Mouse (Mus musculus): ENCODE results near the gene Slc4a5.

The Slc4a5 gene

DNA sequence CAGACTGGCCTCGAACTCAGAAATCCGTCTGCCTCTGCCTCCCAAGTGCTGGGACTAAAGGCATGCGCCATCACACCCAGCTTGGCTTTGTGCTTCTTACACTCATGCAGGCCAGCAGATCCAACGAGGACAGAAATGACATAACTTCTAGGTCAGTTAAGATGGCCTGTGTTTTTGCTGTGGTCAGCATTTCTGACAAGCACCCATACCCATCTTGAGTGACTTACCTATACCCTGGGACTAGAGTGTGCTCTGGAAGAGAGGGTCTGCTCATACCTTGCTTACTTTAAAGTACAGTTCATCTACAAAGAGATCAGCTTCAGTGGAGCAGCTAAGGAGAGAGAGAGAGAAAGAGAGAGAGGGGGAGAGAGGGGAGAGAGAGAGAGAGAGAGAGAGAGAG is 13.7 kb downstream of the Slc4a5 start:
- DNase-seq (ENCODE audit: low spot score) = no peak

DNA sequence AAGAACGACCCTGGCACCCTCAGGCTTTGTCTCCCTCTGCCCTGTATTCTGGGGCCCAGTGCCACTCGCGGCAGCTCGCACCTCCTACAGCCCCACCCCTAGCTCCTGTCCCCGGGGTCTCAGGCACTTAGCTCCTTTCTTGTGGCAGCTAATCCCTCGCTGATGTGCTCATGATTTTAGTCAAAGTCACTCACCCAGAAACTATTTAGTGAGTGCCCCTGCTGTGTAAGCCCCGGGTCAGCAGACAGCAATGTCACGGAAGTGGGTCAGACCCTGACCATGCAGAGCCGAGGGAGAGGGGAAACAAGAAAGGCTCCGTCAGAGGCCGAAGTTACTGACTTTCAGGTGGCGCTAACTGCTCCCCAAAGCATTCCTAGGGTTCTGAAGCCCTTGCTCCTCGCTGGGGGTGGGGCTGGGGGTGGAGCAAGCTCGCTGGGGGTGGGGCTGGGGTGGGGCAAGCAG is 14.7 kb downstream of the Slc4a5 start:
- no peak for DNase-seq (ENCODE audit: low spot score)

DNA sequence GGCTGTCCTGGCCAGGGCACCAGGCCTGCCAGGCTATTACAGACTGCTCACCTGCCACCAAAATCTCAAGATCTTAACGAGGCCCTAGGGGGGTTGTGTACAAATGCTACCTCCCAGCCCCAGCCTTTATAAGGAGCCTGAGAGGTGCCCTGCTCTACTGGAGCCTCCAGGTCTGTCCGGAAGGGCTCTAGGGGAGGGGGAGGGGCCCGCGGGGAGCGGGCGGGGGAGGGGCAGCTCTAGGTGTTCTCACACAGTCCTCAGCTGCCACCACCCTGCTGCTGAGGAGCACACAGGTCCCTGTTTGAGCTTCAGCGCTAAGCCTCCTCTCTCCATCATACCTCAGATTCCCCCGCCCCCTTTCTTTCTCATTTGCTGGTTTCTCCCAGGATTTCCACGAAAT is 17.5 kb downstream of the Slc4a5 start:
- DNase-seq (ENCODE audit: low spot score) = no peak

DNA sequence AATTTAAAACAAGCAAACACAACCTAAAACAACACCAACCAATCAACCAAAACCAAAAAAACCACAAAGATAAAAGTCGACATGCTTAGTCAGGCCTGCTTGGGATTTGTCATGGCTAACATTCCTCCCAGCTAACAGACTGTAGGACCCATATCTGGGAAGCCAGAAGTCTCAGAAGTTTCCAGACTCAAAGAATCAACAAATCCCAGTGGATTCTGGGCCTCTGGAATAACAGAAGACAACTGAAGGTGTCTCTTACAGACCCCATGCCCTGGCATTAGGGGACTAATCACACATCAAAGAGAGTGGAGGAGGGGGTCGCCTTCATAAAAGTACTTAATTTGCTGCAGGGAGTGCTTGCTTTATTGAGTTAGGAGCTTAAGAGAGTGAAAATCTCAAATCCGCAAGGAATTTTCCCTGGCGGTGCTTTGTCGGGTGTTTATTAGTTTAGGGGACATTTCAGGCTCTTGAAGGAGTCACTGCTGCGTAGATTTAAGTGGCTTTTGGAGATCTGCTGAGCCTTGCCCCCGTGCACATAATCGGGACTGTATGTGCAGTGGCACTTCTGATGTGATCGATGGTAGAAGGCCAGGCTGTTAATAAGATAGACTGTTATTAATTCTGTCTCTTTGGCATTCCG is 24.9 kb downstream of the Slc4a5 start:
- no peak for DNase-seq (ENCODE audit: low spot score)

DNA sequence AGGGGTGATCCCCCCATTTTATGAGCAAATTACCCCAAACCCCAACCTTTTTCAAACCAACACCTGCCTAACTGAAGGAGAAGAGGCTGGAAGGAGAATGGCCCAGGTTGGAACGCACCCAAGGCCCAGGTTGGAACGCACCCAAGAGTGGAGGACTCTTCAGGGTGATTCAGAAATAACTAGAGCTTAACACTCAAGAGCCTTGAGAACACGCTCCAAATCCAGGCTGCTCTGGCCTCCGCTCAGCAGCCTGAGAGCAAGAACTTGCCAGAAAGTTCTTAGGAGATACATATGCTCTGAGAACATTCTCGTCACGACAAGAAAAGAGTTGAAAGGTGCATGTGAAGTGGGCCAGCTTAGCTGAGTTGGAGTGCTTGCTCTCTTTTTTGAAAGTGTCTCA is 25.5 kb downstream of the Slc4a5 start:
- DNase-seq (ENCODE audit: low spot score) = peak; percentile 88

DNA sequence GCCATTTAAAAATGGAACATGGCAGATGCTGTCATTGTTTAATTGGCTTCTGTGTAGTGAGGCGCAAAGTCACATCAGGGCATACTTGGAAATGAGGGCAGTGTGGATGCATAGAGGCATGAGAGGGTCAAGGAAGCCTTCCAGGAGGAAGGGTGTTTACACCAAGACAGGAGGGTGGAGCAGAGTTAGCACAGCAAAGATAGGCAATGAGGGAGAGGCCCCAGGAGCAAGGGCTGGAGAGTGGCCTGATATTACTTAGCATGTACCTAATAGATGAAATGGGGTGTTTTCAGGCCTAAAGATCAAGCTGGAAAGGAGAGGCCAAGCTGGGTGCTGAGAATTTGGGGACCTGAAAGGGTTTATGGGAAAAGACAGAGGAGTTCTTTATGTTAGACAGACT is 26.4 kb downstream of the Slc4a5 start:
- DNase-seq (ENCODE audit: low spot score) = no peak

DNA sequence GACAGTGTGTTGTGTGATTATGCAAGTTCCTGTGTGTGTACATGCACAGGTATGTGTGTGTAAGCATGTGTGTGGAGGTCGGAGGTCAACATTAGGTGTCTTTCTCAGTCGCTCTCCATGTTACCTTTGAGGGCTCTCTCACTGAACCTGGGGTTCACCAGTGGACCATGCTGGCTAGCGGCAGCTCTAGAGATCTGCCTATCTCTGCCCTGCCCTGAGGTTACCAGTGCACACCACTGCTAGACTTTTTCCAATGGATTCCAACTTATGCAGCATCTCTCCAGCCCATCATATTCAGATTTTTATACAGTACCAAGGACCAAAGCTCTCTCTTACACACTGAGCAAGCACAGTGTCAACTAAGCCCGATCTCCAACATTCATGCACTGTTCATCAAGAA is 27.1 kb downstream of the Slc4a5 start:
- no peak for DNase-seq (ENCODE audit: low spot score)

DNA sequence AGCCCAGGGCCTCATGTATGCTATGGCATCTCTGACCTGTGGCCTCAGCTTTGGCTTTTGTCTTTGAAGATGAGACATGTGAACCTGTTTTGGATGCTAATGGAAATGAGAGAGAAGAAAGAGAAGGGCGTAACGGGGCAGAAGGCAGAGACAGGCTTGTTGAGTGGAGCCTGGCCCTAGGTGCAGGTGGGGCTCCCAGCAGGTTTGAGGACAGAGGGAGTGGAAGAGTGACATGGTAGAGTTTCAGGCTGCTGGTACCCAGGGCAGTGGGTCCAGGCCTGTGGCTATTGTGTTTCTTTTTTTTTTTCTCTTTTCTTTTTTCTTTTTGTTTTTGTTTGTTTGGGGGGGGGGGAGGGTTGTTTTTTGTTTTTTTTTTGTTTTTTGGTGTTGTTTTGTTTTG is 27.5 kb downstream of the Slc4a5 start:
- no peak for DNase-seq (ENCODE audit: low spot score)

DNA sequence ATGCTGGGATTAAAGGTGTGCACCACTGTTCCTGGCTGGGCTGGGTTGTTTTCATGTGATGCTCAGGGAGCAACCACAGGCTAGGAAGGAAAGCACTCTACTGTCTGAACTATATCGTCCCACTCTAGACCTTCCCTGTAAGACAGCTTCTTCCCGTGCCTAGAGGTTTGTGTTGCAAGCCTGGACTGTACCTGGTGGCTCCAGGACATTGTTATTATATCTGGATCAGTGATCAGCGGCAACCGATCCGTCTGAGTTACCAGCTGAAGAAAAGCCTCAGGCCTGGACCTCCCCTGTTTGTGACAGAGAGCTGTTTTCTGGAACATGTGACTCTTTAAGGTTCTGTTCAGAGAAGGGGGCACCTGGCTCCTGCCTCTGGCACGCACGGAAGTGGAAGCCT is 34.6 kb downstream of the Slc4a5 start:
- no peak for DNase-seq (ENCODE audit: low spot score)

DNA sequence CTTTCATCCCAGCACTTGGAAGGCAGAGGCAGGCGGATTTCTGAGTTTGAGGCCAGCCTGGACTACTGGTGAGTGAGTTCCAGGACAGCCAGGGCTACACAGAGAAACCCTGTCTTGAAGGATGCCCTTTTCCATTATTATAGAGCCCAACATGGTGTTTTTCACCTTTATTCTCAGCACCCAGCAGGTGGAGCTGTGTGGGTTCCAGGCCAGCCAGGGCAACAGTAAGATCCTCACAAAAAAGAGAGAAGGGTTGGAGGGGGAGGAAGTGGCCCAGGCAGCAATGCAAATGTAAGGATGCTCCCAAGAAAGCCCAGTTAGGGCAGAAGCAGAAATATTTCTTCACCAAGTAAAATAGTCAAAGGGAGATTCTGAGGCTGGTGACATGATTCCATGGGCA is 44.9 kb downstream of the Slc4a5 start:
- DNase-seq (ENCODE audit: low spot score) = no peak

DNA sequence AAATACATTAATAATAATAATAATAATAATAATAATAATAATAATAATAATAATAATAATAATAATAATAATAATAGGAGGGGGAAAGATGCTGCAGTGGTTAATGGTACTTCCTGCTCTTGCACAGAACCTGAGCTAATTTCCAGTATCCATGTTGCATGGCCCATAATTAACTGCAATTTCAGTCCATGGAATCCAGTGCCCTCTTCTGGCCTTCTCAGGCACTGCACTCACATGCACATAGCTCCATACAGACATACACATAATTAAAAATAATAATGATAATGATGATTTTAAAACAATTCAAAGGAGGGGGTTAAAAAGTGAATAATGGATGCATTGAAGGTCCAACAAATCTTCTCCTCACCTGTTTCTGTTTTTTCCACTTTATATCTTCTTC is 45.6 kb downstream of the Slc4a5 start:
- DNase-seq (ENCODE audit: low spot score) = no peak

DNA sequence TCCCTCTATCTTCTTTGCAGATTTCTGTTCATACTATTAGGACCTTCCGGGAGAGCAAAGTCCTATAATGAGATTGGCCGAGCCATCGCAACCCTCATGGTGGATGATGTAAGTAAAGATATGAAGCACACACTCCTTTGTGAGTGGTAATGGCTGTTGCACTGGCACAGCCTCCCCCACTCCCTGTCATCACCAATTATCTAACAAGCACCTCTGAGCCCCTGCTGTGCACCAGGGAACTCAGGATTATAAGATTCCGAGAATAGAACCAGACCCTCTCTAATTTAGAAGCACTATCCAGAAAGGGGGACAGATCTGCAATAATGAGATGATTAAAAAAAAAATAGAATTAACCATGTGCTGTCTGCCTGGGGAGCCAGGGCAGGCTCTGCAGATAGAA is 46.0 kb downstream of the Slc4a5 start:
- no peak for DNase-seq (ENCODE audit: low spot score)

DNA sequence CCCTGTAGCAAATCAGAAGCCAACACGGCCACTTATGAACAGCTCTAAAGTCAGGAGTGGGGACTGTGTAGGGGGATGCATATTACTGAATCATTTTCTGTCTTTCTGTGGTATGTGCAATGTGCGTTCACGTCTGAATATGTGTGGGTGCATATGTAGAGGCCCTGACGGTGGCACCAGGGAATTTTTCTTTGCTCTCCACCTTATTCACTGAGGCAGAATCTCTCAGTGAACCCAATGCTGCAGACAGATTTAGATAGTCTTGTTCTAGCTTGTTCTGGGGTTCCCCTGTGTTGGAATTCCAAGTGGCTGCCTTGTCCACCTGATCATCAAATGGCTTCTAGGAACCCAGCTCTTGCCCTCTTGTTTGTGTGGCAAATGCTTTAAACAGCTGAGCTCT is 48.0 kb downstream of the Slc4a5 start:
- no peak for DNase-seq (ENCODE audit: low spot score)

DNA sequence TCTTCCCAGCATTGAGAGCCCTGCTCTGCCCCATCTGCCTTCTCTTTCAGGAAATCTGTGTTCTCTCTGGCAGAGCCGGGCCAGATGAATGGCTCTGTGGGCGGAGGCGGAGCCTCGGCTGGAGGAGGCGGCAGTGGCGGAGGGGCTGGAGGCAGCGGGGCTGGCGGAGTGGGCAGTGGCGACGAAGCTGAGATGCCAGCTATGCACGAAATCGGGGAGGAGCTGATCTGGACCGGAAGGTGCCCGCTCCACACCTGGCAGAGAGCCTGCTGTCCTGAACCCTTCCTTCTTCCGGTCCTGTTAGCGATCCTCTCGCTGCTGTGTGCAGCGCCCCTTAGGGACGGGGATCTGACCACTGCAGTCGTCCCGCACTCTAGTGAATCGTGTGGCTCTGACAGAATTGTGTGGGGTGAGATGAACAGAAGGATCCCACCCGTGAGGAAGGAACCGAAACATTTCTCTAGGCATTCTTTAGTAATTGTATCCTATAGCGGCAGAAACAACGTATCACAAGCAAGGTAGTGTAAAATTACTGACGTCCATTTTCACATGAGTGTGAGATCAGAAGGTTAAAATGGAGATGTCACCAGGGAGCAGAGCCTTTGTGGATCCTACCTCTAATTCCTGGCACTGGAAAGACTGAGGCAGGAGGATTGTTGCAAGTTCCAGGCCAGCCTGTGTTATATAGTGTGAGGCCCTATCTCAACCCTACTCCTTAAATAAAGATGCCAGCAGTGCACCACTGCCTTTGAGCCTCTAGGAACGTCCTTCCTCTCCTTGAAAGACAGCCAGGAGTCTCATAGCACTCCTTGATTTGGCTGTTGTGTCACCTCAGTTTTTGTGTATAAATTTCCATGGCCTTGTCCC is 48.7 kb downstream of the Slc4a5 start:
- DNase-seq (ENCODE audit: low spot score) = peak; percentile 94

DNA sequence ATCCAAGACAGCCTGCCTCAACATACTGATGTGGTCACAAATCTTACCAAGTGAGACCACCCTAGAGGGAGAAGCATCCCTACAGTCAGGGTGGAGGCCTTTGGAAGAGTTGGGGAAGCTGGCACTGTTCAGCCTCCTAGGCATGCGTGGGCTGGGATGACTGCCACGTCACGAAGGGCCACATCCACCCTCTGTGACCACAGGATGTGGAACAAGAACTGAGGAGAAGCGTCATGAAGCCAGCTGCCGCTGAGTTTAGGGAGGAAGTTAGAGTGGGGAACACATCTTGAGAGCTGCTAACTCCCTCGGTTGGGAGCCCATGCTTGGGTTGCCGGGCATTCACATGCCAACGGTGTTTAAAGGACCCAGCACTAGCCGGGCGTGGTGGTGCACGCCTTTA is 54.1 kb downstream of the Slc4a5 start:
- DNase-seq (ENCODE audit: low spot score) = no peak

DNA sequence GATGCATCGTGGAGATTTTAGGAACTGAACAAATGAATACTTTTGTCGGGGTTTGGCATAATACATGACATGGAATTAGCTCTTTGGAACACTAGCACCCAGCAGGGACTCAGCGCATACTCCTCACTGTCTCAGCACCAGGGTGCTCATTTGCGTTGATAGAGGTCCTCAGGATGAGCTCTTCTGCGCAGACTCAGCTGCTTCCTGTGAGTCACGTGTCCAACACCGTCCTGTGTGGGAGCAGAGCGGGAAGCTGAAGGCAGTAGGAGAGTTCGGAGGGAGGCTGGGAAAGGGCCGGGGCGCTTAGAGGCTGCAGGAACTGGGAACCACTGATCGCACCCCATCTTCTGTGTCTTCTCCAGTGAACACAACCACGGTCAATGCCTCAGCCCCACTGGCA is 57.5 kb downstream of the Slc4a5 start:
- DNase-seq (ENCODE audit: low spot score) = no peak

DNA sequence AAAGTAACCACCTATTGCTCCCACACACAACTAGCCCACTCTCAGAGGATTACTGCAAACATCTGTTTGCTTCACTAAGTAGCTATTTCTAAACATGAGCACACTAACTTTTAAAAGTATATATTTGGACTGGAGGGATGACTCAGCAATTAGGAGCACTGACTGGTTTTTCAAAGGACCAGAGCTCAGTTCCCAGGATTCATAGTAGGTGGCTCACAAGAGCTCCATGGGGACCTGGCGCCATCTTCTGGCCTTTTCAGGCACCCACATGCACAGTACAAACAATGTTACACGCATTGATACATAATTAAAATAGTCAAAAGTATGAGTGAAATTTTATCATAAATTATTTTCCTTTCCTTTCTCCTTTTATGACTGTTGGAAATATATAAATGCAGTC is 59.3 kb downstream of the Slc4a5 start:
- DNase-seq (ENCODE audit: low spot score) = peak; percentile 69

DNA sequence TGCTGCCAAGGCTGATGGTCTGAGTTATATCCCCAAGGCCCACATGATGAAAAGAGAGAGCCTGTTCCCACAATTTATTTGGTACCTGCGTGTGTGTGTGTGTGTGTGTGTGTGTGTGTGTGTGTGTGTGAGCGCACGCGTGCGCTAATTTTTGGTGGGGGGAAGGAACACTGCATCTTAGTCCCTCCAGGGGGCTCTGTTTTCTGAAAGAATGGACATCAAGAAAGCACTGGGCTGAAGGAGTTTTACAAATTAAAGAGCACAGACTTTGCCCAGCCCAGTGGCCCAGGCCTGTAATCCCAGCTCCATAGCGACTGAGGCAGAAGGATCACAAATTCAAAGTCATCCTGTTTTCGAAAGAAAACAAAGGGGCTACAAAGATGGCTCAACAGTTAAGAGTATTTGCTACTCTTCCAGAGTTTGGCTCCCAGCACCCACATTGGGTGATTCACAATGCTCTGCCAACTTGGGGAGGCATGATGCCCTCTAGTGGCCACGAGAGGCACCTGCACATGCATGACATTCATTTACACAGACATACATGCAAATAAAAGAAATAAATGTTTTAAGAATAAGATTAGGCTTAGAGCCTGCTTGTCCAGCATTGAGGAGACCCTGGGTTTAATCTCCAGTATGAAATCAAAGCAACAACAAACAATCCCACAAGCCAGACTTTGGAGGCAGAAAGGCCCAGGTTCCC is 60.8 kb downstream of the Slc4a5 start:
- DNase-seq (ENCODE audit: low spot score) = no peak

DNA sequence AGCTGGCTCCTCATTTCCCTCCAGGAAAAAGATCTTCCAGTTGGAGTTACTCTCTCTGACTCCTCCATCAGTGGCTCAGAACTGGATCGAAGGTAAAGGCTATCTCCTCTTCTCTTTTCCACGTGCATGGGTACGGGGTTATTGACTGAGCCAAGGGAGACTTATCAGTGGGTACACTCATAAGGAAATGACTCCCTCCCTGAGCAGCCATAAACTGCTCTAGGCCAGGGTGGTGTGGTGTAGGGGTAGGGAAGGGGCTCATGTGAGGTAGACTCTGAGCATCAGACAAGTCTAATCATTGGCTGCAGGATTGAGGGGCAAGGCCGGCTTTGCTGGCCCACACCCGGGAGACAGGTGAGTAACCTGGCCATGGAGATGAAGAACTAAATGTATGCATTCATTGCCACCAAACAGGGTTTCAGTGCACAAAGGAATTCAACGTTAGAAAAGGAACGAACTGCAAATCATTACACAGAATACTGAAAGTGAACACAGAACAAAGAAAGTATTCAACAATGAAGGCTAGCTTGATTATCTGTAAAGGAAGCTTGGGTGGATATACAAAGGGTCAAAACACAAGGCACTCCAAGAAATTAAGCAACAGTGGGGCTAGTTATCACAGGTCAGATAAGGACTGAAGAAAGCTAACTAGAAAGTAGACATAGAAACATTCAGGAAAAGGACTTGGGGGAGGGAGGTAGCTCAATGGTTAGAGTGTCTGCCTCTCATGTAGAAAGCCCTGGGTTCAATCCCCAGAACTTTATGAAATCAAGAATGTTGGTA is 81.0 kb downstream of the Slc4a5 start:
- DNase-seq (ENCODE audit: low spot score) = no peak

DNA sequence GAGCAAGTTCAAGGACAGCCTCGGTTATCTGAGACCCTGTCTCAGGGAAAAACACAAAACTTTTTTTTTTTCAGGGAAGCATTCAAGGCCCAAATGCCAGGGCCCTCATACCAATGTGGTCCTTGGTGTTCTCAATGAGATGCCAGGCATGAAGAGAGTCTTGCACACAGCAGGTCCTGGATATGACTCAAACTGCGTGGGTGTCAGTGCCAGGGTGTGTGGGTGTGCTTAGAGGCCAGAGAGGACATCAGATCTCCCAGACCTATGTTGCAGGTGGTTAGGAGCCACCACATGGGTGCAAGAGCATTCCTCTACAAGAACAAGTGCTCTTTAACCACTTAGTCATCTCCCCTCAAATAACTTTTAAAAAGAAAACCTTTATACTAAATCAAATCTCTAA is 81.7 kb downstream of the Slc4a5 start:
- DNase-seq (ENCODE audit: low spot score) = no peak

DNA sequence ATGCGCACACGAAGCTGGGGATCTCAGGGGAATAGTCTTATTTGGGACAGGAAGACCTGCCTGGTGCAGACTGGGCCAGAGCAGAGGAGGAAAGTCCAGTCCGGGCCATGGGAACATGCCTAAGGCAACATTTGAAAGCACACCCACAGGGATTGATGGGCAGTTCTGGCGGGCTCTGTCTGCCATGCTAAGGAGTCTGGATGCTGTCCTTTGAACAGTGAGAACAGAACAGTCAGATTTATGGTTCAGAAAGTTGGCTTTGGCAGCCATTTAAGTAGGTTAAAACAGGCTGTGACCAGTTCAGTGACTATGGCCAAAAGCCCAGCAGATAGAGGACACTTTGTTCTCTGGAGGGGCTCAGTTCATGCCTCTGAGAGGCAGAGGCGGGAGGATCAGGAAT is 82.6 kb downstream of the Slc4a5 start:
- DNase-seq (ENCODE audit: low spot score) = no peak

DNA sequence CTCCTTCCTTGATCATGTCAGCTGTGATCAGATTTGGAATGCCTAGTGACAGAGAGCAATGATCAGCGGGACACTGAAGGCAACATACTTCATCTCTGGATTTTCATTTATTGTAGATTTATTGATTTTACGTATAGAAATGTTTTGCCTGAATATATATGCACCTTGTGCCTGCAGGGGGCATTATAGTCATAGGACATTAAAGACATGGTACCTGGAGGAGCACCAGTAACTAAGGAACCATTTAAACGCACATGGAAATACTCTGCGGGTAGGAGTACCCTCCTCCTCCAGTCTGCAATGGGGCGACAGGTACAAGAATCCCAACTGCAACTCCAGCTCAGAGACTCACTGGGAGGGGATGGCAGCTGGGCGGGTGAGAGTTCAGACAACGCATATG is 89.4 kb downstream of the Slc4a5 start:
- DNase-seq (ENCODE audit: low spot score) = no peak
